Mouse (Mus musculus) left cerebral cortex, postnatal 14 days (tissue): ENCODE measurements around the gene Btg3. TPM values are rescaled to one million over a fixed set of nuclear protein-coding genes. Genes with fewer than 3 reads are reported as not detected.

Source experiments
- DNase-seq, 2 experiments: peaks; one replicate each; pipeline ENCODE4 v3.0.0; 2021 to 2022; ENCODE audit warnings: low spot score in 2 of 2, mixed read lengths in 1 of 2
- intact Hi-C: fragments of 180-260 bp; cut with DNase I; formaldehyde crosslinking; loops from one replicate; pipeline ENCODE4 v1.15.1; 2025
- total RNA-seq, 2 experiments: library from RNA; stranded (reverse); gene quantifications; 2 replicates each; pipeline ENCODE4 v1.2.3; 2021

Gene Btg3
- total RNA-seq, 2 experiments from 2014 or later: 8.7 to 9.0 TPM

DNA sequence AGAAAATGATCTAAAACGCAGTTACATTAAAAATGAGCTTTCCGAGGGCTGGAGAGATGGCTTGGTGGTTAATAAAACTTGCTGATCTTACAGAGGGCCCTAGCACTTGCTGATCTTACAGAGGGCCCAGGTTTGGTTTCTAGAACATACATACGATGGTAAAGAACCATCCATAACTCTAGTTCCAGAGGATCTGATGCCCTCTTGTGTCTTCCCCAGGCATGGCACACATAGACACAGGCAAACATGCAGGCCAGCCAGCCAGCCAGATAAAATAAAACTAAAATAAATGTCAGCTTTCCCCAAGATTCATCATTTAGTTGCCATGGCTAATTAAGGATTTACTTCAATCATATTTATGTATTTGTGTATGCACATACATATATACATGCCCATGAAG, 19.2 kb downstream of the Btg3 start:
- intact Hi-C loops: no loop called here
- DNase-seq: no peak

DNA sequence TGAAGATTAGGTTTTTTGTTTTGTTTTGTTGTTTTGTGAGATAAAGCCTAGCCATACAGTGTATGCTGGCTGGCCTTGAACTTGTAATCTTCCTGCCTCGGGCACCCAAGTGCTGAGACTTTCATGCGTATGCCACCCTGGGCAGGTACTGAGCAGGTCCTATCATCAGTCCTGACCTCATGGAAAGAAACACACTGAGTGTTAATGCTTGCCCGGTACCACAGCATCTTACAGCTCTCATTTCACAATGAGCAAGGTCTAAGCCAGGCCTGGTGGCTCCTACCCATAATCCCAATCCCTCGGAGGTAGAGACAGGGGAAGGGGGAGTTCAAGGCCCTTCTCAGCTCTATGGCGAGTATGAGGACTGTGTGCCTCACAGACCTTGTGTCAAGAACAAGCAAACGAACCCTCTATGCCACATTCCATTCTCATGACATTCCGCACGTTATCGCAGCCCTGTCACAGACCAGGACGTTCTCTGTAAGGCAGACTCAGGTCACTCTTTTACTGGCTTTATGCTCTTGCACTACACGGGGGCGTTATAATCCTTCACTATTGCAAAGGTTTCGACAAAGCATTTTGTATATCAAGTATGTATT, 29.6 kb downstream of the Btg3 start:
- intact Hi-C loops: loop anchor here (5.0 kb wide), 1 partner anchor 150 kb away; no protein-coding TSS in a partner anchor

DNA sequence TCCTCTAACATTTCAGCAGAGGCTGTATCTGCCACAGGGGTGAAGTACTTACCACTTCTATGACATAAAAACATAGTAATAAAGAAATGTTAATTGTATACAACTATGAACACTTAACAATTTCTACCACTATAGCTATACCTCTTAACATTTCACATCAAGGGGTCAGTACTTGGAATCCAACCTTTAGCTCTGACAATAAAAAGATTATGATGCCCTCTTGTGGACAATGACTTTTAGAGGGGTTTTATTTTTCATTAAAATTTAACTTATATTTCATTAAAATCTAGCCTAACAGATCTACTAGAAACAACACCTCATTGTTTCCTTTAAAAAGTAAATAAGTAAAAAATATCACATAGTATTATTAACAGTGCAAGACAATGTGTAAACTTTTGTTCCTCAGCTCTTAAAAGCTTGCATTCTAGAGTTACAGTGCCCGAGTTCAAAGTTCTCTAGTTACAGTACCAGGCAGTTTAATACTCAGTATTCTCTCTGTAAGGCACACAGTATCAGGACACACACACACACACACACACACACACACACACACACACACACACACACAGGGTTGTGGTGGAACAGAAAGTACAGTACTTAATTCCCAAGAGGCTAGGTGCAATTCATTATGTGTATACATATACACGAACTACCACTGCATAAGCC, 30.2 kb downstream of the Btg3 start:
- intact Hi-C loops: loop anchor here (5.0 kb wide), 1 partner anchor 149 kb away; no protein-coding TSS in a partner anchor

More for the DNA sequence above, 29.6 kb downstream of the Btg3 start:
- no peak for DNase-seq

DNA sequence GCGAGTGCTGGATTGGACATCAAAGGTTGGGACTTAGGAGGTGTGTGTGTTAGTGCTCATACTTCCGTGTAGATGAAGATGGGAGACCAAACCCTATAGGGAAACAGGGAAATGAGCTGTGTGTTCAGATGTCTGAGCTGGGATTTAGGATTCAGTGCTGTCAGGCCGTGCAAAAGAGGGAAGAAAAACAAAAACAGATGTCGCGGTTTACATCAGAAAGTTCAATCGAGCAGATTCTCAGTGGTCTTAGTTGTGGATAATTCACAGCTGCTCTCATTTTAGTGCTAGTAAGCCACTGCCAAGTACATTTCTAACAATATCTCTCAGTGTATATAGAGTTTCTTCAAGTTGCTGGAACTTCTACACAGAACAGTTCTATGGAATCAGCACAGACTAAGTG, 33.2 kb downstream of the Btg3 start:
- intact Hi-C loops: no loop called here
- DNase-seq: no peak

More for the DNA sequence above, 30.2 kb downstream of the Btg3 start:
- DNase-seq: no peak

DNA sequence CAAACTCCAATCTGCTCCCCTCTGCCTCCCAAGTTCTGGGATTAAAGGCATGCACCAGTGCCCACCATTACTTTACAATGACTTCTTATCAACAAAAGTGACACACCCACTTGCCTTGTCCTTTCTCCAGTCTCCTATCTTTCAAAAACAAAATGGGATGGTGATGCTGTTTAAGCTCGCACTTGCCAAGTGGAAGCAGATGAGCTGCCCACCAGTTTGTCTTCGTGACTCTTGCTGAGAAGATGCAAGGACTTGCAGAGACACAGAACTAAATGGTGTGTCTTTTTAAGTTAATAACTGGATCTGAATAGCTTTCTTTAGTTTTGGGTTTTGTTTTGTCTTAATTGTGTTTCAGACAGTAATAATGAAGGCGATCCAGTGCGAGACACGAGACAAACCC, 34.2 kb downstream of the Btg3 start:
- DNase-seq: no peak
- intact Hi-C loops: no loop called here

DNA sequence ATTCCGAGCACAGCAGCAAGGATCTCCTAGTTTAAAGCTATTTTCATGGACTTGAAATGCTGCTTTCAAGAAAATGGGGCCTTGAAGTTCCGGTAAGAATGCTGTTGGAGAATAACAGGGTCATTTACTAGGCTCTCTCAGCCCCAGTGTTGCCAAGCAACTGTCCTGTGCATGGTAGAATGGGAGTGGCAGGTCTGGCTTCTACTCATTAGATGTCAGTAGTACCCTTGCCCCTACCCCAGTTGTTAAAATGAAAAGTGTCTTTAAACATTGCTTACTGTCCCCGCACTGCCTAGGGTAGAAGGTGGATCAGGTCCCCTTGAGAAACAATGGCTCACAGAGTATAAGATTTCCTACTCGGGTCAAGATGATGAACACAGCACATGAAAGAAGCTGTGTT, 35.6 kb downstream of the Btg3 start:
- DNase-seq: no peak
- intact Hi-C loops: no loop called here

DNA sequence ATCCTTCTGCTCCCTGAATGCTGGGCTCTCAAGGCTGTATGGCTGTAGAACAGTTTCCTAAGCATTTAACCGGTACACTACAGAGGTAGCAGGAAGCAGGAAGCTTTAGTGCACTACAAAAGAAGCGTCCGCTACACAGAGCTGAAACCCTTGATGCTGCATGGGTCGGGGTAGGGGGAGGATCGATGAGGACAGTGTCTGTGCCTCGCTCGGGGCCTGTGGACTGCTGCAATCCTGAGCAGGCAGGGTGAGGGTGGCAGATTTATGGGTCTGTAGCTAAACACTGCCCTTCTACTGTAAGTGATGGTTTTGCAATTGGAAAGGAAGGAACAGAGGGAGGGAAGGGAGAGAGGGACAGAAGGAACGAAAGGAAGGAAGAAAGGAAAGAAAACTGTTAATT, 39.8 kb downstream of the Btg3 start:
- intact Hi-C loops: no loop called here
- no peak for DNase-seq

DNA sequence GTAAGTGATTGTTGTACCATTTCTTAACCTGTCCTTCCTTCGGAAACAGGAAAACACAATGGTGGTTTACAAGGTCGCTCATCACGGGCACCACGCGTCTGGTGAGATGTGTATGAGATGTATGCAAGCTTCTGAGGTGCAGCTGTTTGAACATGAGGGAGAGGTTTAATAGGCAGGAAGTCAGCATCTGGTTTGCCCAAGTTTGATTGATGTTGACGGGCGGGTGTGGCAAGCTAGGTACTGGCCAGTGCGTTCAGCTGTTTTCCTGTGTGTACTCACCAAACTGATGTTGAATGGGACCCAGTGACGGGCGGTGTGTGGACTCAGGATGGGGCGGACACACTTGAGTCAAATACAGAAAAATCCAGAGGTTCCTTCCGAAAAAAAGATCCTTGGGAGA, 49.0 kb downstream of the Btg3 start:
- intact Hi-C loops: no loop called here
- DNase-seq: no peak

DNA sequence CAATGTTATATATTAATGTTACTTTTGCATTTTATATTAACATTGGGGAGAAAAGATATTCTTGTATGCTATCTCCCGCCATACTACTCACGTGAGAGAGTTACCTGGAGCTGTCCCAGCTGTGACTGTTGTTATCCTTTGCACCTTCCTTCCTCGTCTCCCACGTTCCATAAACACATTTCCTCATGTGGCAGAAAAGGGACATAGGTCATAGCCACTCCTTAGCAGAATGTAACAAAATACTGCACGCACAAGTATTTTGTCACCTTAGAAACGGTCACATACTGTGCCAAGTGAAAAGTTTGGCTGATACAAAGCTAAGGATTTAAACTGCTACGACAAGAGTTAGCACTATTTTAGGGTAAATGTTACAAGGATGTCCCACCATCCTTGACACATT, 49.4 kb downstream of the Btg3 start:
- DNase-seq: no peak
- intact Hi-C loops: no loop called here

DNA sequence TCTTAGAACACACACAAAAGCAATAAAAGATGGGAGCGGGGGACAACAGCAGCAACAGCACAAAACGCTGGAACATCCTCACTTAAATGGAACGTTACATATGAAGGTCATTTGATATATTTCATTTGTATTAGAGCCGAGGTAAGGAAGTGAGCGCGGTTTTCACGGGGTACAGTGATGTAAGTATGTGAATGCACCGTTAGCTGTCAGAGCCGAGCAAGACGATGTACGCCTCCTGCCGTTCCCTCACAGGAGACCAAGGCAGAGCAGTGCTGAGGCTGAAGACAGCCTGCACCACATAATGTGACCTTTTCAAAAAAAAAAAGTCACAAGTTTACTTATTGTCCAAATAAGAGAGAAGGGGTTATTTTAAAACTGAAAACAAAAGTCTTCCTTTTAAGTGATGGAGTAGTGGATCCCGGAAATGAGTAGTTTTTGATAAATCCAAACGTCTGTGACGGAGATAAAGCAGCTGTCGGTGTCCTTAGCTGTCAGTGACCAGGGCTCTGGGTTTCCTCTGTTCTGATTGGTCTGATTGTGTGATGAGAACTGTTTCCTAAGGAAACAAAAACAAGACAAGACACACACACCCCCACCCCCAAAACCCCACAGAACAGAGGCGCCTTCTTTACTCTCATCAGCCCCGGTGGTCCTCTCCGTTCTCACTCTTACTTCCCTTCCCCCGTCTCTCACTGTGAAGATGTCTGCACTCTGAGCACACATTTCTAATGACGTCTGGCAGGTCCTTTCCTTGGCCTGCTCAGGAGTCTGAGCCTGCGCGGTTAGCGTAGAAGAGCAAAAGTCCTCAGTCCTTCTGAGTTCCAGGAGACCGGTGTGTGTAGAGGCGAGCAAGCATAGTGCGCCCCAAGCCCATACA, 50.8 kb downstream of the Btg3 start:
- no peak for DNase-seq
- intact Hi-C loops: no loop called here

DNA sequence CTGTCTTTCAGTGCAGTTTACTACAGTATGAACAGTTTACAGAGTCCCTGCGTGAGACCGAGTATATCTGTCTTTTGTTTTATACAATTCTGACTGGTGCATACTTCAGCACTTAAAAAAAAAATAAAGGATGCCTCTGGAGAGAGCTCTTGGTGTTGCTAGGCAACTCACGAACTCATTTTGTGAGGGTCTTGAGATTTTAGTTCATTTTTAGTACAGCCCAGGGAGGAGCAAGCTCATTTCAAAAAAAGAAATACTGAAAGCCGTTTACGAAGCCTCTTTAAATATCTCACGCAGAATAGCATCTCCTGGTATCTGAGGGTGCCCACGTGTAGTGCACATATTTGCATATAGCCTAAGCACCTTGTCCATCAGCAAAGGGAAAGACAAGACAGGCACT, 54.9 kb downstream of the Btg3 start:
- intact Hi-C loops: no loop called here
- DNase-seq: peak; percentile 52 to 70

DNA sequence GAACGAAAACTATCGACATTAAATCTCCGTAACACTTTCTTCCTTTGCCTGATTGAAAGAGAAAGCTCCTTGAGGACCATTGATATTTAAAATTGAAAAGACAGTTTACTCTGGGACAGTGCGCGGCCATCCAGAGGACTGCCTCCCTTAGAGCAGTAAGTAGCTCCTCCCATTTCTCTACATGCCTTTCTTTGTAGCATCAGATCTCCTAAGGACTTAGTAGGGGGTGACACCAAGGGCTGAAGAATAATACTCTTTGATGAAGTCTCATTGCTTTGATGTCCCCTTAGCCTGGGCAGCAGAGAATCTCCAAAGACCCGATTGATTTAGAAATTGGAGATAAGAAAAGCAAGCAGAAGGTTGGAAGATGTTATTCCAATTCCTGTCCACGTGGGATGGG, 55.4 kb downstream of the Btg3 start:
- intact Hi-C loops: no loop called here
- no peak for DNase-seq

DNA sequence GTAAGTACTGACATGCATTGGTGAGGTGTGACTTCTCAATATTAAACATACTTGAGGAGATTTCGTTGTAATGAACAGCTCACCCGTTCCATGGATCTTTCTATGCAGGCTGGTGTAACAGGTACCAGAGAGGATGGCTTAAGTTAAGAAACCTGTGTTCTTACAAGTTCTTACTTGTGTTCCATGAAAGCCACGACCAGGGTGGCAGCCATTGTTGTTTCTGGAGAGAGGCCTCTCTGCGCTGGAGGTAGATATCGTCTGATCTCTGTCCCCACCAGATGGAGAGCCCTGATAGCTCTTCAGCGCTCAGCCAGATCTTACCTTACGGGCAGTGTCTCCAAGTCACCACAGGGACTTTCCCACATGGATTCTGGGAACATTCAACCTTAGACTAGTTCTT, 57.3 kb downstream of the Btg3 start:
- intact Hi-C loops: no loop called here
- no peak for DNase-seq

DNA sequence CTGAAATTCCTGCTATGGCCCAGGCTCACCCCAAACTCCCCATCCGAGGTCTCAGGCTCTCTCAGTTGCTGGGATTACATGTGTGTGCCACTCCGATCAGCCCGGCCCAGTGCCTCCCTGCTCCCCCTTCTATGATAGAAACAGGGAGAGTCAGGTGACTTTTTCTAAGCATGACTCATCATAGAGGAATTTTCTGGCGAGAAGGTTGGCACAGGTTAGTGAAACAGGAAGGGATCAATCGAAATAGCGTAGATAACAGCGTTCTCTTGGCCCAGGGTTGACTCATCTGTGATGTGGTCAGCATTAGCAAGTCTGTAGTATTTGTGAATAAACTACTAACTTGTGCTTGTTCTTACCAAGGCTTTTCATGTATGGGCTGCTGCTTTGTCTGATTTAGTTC, 59.0 kb downstream of the Btg3 start:
- intact Hi-C loops: loop anchor here (2.0 kb wide), 1 partner anchor 119 kb away; no protein-coding TSS in a partner anchor
- DNase-seq: no peak

DNA sequence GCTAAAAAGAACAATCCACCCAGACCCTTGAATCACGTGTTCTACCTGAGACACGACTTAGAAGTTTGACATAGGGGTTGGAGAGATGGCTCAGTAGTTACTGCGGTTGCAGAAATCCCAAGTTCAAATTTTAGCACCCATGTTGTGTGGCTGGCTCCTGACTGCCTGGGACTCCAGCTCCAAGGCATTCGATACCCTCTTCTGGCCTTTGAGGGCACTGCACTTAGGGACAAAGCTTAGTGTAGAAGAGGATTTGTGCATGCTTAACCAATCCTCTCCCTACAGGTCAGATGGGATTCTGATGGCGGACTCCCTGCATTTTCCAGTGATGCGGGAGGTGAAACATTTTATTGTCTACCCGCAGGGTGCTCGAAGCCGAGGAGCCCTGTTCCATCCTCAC, 60.1 kb downstream of the Btg3 start:
- intact Hi-C loops: loop anchor here (2.0 kb wide), 1 partner anchor 118 kb away; no protein-coding TSS in a partner anchor
- DNase-seq: peak; percentile 69 to 82

DNA sequence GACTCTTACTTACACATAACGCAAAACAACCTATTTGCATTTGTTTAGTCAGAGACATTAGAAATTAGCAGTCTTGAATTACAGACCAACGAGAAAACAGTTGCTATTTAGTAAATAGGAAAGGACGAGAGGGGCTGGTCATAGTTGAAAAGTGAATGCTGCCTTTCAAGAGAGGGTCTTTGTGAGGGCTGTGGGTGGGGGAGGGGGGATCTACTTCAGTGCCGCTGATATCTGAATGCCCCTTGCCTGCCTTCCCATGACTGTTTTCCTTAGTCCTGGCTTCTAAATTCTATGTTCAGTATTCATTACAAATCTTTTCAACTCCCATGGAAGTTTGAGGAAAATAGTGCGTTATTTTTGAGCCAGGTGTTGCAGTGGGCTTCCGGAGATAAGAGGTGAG, 63.0 kb downstream of the Btg3 start:
- DNase-seq: no peak
- intact Hi-C loops: no loop called here

DNA sequence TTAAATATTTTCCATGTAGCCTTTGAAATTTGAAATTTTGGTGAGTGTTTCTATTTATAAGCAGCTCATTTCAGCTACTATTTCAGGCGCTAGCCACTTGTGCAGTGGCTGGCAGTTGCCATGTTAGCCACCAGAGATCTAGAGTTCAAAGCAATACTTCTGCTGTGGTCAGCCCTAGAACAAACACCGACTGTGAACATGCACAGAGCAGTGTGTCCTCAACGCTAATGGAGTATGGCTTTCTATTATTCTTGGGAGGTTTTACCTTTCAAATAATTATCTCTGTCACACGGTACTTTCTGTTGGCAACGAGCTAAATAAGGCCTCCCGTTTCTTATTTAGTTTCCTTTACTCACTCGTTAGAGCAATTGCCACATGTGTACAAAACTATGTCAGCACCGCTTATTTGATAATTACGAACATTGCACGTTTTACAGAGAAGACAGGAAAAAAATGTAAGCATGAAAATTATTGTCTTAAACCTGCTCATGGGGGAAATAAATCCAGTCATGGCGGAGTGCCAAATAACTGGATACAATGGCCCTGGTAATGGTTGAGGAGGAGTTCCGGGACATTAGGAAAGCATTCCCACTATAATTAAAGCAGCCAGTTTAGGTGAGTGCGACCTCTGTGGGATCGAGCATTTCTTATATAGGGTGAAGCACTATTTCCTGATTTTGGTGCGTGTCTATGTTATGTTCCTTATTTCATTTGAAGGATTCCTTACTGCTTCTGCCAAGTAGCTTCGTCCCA, 63.7 kb downstream of the Btg3 start:
- intact Hi-C loops: no loop called here
- no peak for DNase-seq

DNA sequence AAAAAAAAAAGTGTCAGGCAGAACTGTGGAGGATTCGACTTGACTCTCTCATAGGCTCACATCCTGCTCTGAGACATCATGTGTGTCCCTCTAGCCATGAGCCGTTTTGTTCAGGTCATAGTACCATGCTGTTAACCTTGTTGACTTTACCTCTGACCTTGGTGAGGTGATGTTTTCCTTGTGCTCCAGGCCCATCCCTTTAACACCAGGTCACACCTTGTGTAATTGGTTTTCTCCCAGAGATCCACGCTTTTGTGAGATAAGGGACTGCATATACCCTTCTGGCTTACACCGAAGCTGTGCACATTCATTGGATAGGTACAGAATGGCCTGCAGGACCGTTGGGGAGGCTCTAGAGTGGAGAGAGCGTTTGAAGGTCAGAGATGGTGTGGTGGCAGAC, 67.7 kb downstream of the Btg3 start:
- intact Hi-C loops: no loop called here
- DNase-seq: no peak

DNA sequence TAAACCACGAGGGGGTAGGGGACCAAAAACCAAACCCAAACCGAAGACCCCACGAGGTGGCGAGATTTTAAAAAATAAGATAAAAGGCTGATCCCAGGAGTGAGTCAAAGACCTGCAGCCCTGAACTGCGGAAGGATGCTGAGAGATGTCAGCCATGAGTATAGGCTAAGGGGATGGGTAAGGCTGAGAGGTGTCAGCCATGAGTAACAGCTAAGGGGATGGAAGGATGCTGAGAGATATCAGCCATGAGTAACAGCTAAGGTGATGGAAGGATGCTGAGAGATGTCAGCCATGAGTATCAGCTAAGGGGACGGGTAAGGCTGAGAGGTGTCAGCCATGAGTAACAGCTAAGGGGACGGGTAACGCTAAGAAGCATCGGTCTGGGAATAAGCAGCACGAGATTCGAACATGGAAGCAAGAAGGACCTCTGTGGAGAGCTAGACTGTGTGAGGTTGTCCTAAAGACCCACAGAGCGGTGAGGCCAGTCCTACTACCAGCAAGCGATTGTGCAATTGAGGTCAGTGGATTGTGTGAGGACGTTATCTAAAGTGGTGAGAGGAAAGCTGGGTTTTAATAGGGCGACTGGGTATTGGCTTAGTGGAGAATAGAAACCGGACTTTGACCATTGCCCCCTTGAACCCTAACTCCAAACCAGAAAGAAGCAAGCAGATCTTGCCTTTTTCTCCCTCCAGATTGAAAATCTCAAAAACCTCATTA, 69.4 kb downstream of the Btg3 start:
- intact Hi-C loops: no loop called here
- no peak for DNase-seq
